Mouse (Mus musculus) T-helper 17 cell (primary cell): ENCODE data around the gene Mtmr4.

ENCODE experiments used
- in situ Hi-C, 2 experiments: fragments of 300-600 bp; cut with MboI, MseI; formaldehyde crosslinking; loops; 1 replicate in 1 of 2; 2 replicates in 1 of 2; pipeline ENCODE4 v1.15.1; 2025; ENCODE audit warnings: high pct_unique_total_duplicates in 2 of 2

Mtmr4 gene

GRCm38 (mm10) chr11:87581161-87581865, 10.6 kb upstream of the Mtmr4 start:
- in situ Hi-C loops, result no loop called here

GRCm38 (mm10) chr11:87581933-87582710, 9.8 kb upstream of the Mtmr4 start:
- in situ Hi-C loops, result no loop called here

- in situ Hi-C loops, result no loop called here
These were observed 8.5 kb upstream of the Mtmr4 start for GRCm38 (mm10) chr11:87583291-87584034.

DNA sequence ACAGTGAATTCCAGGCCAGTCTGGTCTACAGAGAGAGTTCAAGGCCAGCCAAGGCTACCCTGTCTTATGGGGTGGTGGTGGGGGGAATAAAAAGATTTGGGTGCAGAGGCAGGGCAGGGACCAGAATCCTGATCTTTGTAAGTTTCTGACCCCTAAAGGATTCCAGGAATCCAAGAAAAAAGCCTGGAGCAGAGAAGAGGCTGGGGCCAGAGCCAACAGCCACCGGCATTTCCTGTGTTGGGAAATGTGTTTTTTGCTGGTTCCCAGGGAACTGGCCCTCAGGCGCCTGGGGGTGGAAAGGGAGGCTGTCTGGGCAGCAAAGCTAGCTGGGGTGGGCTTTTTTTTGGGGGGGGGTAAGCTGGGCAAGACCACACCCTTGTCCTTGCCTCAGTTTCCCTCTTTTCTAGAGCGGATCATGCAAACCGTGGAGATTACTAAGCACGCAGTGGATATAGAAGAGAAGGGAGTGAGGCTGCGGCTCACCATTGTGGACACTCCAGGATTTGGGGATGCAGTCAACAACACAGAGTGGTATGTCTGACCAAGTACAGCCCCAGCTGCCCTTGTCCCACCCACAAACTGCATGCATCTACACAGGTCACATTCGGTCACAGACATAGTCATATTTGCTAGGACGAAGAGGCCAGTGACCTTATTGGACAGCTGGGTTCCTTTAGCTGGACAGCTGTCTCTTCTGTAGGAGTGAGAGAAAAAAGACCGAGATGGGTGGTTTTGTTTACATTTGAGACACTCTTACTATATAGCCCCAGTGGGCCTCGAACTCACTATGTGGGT, 7.1 kb upstream of the Mtmr4 start:
- in situ Hi-C loops, result no loop called here

- in situ Hi-C loops, result no loop called here
These were observed 4.6 kb upstream of the Mtmr4 start for GRCm38 (mm10) chr11:87587211-87587874.

GRCm38 (mm10) chr11:87589605-87590004, 2.4 kb upstream of the Mtmr4 start:
- in situ Hi-C loops, result no loop called here

- in situ Hi-C loops, result no loop called here
These were observed 979 bp upstream of the Mtmr4 start for GRCm38 (mm10) chr11:87590841-87591525.

GRCm38 (mm10) chr11:87592354-87592695, 363 bp downstream of the Mtmr4 start:
- in situ Hi-C loops, result no loop called here

- in situ Hi-C loops, result no loop called here
These were observed 994 bp downstream of the Mtmr4 start for GRCm38 (mm10) chr11:87592713-87593598.

- in situ Hi-C loops, result no loop called here
These were observed 3.4 kb downstream of the Mtmr4 start for GRCm38 (mm10) chr11:87595327-87595841.

DNA sequence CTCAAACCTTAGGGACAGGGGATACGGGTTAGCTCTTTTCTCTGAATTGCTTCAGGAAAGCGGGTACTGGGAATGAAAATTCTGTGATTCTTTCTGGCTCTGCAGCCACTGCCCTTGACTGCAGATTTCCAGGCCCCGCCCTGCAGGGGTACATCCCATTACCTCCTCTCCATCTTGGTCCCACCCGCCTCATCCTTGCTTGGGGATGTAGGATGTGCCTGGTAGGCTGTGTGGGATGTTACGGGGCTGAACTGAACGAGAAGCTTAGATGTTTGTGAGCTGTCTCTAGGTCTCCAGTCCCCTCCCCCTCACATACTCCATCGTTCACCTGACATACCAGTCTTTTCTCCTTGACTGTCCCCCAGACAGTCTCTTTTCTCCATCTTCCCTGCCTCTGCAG, 4.0 kb downstream of the Mtmr4 start:
- in situ Hi-C loops, result no loop called here

DNA sequence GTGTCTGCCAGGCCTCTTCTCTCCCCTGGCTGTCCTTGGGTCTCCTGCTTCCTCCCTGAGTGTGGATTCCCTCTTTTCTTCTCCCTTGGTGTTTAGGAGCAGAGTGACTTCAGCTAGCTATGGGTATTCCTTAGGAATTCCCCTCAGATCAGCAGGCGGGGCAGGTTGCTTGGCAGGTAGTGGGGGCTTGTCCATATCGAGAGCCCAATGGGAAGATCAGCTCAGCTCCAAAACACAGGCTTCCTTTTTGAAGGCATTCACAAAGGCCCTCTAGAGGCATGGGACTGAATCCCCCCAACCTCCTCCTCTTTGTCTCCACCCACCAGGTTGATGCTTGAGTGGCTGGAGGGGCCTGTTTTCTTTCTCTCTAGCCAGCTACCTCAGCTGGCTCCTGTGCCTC, 4.5 kb downstream of the Mtmr4 start:
- in situ Hi-C loops, result no loop called here

DNA sequence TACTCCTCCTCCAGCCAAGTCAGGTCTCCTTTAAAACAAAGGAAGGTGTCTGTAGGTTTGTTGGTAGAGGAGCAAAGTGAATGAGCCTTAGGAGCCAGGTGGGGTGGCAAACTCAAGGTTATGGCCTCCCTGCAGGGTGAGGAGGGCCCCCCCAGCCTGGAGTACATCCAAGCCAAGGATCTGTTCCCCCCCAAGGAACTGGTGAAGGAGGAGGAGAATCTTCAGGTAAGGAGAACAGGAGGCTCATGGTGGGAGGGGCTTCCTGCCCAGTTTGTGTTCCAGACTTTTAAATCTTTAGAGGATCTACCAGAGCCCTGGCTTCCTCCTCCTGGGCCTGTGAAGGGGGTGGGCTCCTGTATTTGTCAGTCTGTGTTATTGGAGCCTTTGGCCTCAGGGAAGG, 5.1 kb downstream of the Mtmr4 start:
- in situ Hi-C loops, result no loop called here

- in situ Hi-C loops, result loop anchor here in 1 of 2 experiments (5.0 kb wide), 1 partner anchor 173 kb away; no protein-coding TSS in a partner anchor
These were observed 7.6 kb downstream of the Mtmr4 start for GRCm38 (mm10) chr11:87599395-87600089.

GRCm38 (mm10) chr11:87600322-87600853, 8.4 kb downstream of the Mtmr4 start:
- in situ Hi-C loops, result loop anchor here in 1 of 2 experiments (5.0 kb wide), 1 partner anchor 172 kb away; no protein-coding TSS in a partner anchor

DNA sequence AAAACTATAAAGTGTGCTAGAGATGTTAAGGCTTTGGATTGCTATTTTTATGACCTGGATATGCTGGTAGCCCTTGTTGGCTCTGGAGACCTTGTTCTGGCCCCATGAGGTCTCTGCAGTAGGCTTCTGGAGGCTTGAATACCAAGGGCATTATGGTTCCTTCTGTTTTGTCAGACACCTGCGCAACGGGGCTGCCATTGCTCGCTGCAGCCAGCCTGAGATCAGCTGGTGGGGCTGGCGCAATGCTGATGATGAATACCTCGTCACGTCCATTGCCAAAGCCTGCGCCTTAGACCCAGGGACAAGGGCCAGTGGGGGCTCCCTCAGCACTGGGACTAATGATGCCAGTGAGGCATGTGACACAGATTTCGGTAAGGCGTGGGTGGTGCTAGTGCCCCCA, 10.3 kb downstream of the Mtmr4 start:
- in situ Hi-C loops, result loop anchor here in 1 of 2 experiments (5.0 kb wide), 1 partner anchor 170 kb away; no protein-coding TSS in a partner anchor

DNA sequence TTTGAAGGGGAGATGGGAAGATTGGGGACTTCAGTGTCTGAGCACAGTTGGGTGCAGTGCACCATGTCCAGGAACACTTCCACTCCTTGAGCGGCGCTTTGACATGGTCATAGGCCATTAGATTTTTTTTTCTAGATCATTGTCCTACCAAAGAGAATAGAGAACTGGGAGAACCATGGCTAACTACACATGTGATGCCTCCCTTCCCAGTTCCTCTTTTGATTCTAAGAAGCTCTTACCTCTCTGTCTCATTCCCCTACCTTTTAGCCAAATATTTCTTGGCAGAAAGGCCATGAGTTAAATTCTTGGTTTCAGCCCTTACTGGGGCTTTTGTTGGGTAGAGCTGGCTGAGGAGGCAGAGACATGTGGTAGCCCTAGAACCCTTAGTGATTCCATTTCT, 11.6 kb downstream of the Mtmr4 start:
- in situ Hi-C loops, result loop anchor here in 1 of 2 experiments (5.0 kb wide), 1 partner anchor 169 kb away; no protein-coding TSS in a partner anchor

DNA sequence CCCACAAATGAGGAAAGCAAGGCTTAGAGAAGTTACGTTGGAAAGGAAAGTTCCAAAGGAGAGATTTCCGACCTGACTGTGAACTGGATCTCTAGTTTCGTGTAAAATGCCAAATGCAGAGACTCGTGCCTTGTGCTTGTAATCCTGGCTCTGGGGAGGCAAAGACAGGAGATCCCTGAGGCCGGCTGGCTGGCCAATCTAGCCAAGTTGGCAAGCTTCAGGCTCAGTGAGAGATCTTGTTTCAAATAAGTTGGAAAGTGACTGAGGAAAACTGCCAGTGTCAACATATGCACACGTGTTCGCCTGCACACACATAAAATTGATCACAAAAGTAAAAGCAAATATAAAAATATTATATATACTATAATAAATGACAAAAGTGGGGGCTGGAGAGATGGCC, 17.3 kb downstream of the Mtmr4 start:
- in situ Hi-C loops, result no loop called here
